Mouse (Mus musculus): ENCODE measurements at regions not wholly inside any gene's neighbourhood (a gene's known extent, or its start where the extent isn't known, plus 50 kb on each side); places are given as distances from the start of the nearest gene placed in this dataset.

GRCm38 (mm10) chr3:49686182-49686895 lies 70.8 kb downstream of the Pcdh18 start:
- 78% methylated on average over 4 of the region's 4 CpGs for WGBS
- Histone ChIP-seq H3K27ac (ENCODE audit: low read depth, low read length) (no peak overlapping the region), H3K9ac (replicated peaks; ENCODE audit: low read length, poor library complexity, severe bottlenecking) (no peak overlapping the region), H3K4me2 (ENCODE audit: low read depth, low read length, poor library complexity, severe bottlenecking) (no peak overlapping the region), H3K27me3 (ENCODE audit: insufficient read depth, low read length) (no peaks in the 10 kb centered on the region), H3K9me3 (ENCODE audit: low read length) (no peaks in the 10 kb centered on the region), H3K4me1 (ENCODE audit: insufficient read depth, low read length) (no peaks in the 10 kb centered on the region), H3K4me3 (ENCODE audit: low read depth, low read length) (no peak overlapping the region), H3K36me3 (ENCODE audit: insufficient read depth, low read length) (no peaks in the 10 kb centered on the region)
- TF ChIP-seq CTCF (IDR thresholded peaks at IDR 0.05), result no peak
- DNase-seq (ENCODE audit: low spot score), result no peak
- ATAC-seq (ENCODE audit: low FRiP score), result no peak

- 88% methylated on average over 6 of the region's 6 CpGs for WGBS
- TF ChIP-seq CTCF (IDR thresholded peaks at IDR 0.05), result no peak
- no peaks in the 10 kb centered on the region for H3K27me3 ChIP-seq (ENCODE audit: insufficient read depth, low read length)
These were observed 82.2 kb downstream of the Pcdh18 start for GRCm38 (mm10) chr3:49674921-49675320.

DNA sequence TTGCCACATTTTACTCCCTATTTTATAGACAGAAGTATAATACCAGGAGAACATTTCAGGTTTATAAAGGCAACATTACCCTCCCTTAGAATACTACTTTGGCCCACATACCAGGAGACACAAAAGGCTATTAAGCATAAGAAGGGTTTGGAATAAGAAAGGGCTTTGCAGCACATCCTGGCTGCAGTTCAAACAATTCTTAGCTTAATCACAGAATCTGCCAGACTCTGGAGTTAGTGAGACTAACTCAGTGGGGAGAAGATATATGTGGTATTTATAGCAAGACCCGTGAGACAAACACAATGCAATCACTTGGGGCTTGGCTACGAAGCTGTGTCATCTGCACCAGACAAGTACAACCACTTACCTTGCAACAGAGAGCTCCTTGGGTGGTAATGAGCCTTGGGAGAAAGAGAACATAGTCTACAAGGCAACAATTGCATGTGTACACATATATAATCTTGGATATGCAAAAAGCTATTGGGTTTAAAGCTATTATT lies 84.4 kb downstream of the Pcdh18 start:
- H3K4me1 ChIP-seq (ENCODE audit: insufficient read depth, low read length), result no peaks in the 10 kb centered on the region
- no peak overlapping the region for H3K4me3 ChIP-seq (ENCODE audit: low read depth, low read length)
- H3K27me3 ChIP-seq (ENCODE audit: insufficient read depth, low read length), result no peaks in the 10 kb centered on the region
- DNase-seq (ENCODE audit: low spot score), result no peak
- no peaks in the 10 kb centered on the region for H3K36me3 ChIP-seq (ENCODE audit: insufficient read depth, low read length)
- H3K27ac ChIP-seq (ENCODE audit: low read depth, low read length), result no peak overlapping the region
- H3K9me3 ChIP-seq (ENCODE audit: low read length), result no peaks in the 10 kb centered on the region
- no peak for ATAC-seq (ENCODE audit: low FRiP score)
- no peak for TF ChIP-seq CTCF (IDR thresholded peaks at IDR 0.05)
- no peak overlapping the region for H3K9ac ChIP-seq (replicated peaks; ENCODE audit: low read length, poor library complexity, severe bottlenecking)
- WGBS, result 25% methylated on average over 2 of the region's 2 CpGs
- H3K4me2 ChIP-seq (ENCODE audit: low read depth, low read length, poor library complexity, severe bottlenecking), result no peak overlapping the region

More at GRCm38 (mm10) chr3:49674921-49675320, 82.2 kb downstream of the Pcdh18 start:
- H3K9me3 ChIP-seq (ENCODE audit: low read length), result no peaks in the 10 kb centered on the region
- H3K4me1 ChIP-seq (ENCODE audit: insufficient read depth, low read length), result no peaks in the 10 kb centered on the region
- no peak overlapping the region for H3K27ac ChIP-seq (ENCODE audit: low read depth, low read length)
- DNase-seq (ENCODE audit: low spot score) (no peak), ATAC-seq (ENCODE audit: low FRiP score) (no peak)
- H3K4me3 ChIP-seq (ENCODE audit: low read depth, low read length), result no peak overlapping the region
- no peak overlapping the region for H3K4me2 ChIP-seq (ENCODE audit: low read depth, low read length, poor library complexity, severe bottlenecking)
- H3K9ac ChIP-seq (replicated peaks; ENCODE audit: low read length, poor library complexity, severe bottlenecking), result no peak overlapping the region
- no peaks in the 10 kb centered on the region for H3K36me3 ChIP-seq (ENCODE audit: insufficient read depth, low read length)

DNA sequence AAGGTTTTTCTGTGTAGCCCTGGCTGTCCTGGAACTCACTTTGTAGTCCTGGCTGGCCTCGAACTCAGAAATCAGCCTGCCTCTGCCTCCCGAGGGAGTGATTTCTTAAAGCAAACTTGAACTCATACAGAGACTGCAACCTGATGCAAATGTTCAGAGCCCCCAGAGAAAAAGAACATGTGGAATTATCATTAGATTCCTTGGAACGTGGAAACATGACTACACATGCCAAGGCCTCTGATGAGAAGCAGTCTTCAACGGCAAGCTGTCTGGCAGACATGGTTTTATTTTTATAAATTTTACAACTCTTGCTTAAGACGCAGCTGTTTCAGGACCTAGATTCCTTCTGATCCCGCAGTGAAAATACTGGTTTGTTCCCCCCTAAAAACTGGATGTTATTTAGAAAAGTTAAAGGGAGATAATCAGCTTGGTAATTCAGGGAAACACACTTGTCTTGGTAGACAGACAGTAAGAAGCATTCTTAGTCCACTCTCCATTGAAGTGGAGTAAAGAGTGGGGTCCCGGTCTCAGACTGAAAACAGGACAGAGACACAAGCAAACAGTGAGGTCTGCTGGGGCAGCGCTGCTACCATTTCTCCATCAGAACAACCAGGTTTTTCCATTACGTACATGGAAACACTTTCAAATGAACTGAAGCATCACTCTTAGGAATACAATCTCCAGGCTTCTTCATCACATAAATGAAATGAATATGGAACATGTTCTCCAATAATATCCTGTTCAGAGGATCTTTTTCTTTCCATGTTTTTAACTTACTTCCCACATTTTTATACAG lies 89.4 kb downstream of the Pcdh18 start:
- H3K27me3 ChIP-seq (ENCODE audit: insufficient read depth, low read length), result no peaks in the 10 kb centered on the region
- H3K4me2 ChIP-seq (ENCODE audit: low read depth, low read length, poor library complexity, severe bottlenecking), result no peak overlapping the region
- H3K9ac ChIP-seq (replicated peaks; ENCODE audit: low read length, poor library complexity, severe bottlenecking), result no peak overlapping the region
- ATAC-seq (ENCODE audit: low FRiP score), result no peak
- no peaks in the 10 kb centered on the region for H3K9me3 ChIP-seq (ENCODE audit: low read length)
- TF ChIP-seq CTCF (IDR thresholded peaks at IDR 0.05), result no peak
- no peaks in the 10 kb centered on the region for H3K4me1 ChIP-seq (ENCODE audit: insufficient read depth, low read length)
- no peaks in the 10 kb centered on the region for H3K36me3 ChIP-seq (ENCODE audit: insufficient read depth, low read length)
- no peak for DNase-seq (ENCODE audit: low spot score)
- 92% methylated on average over 9 of the region's 9 CpGs for WGBS
- H3K27ac ChIP-seq (ENCODE audit: low read depth, low read length), result no peak overlapping the region
- no peak overlapping the region for H3K4me3 ChIP-seq (ENCODE audit: low read depth, low read length)

DNA sequence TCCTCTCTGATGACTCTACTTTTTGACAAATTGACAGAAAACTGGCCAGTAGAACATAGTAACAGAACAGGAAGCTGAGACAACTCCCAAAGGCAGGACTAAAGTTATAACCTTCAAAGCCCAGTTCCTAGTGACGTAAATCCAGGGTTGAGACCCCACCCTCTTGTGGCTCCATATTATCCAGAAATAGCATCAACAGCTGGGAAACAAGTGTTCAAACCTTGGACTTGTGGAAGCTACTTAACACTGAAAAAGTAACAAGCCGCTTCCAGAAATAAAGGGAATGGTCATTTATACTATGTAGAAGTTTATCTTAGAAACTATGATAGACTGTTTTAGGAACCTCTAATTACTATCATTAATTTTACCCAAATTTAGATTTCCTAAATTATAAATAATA lies 90.6 kb downstream of the Pcdh18 start:
- WGBS, result 96% methylated on average over 2 of the region's 2 CpGs
- no peak for TF ChIP-seq CTCF (IDR thresholded peaks at IDR 0.05)
- H3K36me3 ChIP-seq (ENCODE audit: insufficient read depth, low read length), result no peaks in the 10 kb centered on the region
- H3K9ac ChIP-seq (replicated peaks; ENCODE audit: low read length, poor library complexity, severe bottlenecking), result no peak overlapping the region
- H3K27me3 ChIP-seq (ENCODE audit: insufficient read depth, low read length), result no peaks in the 10 kb centered on the region
- DNase-seq (ENCODE audit: low spot score) (no peak), ATAC-seq (ENCODE audit: low FRiP score) (no peak)
- H3K4me2 ChIP-seq (ENCODE audit: low read depth, low read length, poor library complexity, severe bottlenecking), result no peak overlapping the region
- no peak overlapping the region for H3K27ac ChIP-seq (ENCODE audit: low read depth, low read length)
- no peak overlapping the region for H3K4me3 ChIP-seq (ENCODE audit: low read depth, low read length)
- H3K4me1 ChIP-seq (ENCODE audit: insufficient read depth, low read length), result no peaks in the 10 kb centered on the region
- no peaks in the 10 kb centered on the region for H3K9me3 ChIP-seq (ENCODE audit: low read length)

- Histone ChIP-seq H3K4me3 (ENCODE audit: low read depth, low read length) (no peak overlapping the region), H3K4me1 (ENCODE audit: insufficient read depth, low read length) (no peaks in the 10 kb centered on the region), H3K4me2 (ENCODE audit: low read depth, low read length, poor library complexity, severe bottlenecking) (no peak overlapping the region), H3K27ac (ENCODE audit: low read depth, low read length) (no peak overlapping the region), H3K36me3 (ENCODE audit: insufficient read depth, low read length) (no peaks in the 10 kb centered on the region), H3K9me3 (ENCODE audit: low read length) (no peaks in the 10 kb centered on the region), H3K27me3 (ENCODE audit: insufficient read depth, low read length) (no peaks in the 10 kb centered on the region), H3K9ac (replicated peaks; ENCODE audit: low read length, poor library complexity, severe bottlenecking) (no peak overlapping the region)
- no peak for TF ChIP-seq CTCF (IDR thresholded peaks at IDR 0.05)
- DNase-seq (ENCODE audit: low spot score) (no peak), ATAC-seq (ENCODE audit: low FRiP score) (no peak)
- WGBS, result 67% methylated on average over 1 of the region's 1 CpGs
These were observed 108.3 kb downstream of the Pcdh18 start for GRCm38 (mm10) chr3:49648895-49649175.
